Mouse (Mus musculus) hindbrain, embryonic 14.5 days (tissue): ENCODE measurements at regions not wholly inside any gene's neighbourhood (a gene's known extent, or its start where the extent isn't known, plus 50 kb on each side); places are given as distances from the start of the nearest gene placed in this dataset.

Experiments used
- ATAC-seq: fragments of 200-750 bp; cut with Nextera tagmentation; 2 replicates; pipeline ENCODE4 v1.8.0; 2017; ENCODE audit warnings: moderate number of reproducible peaks, mild to moderate bottlenecking, moderate TSS enrichment, moderate library complexity; ENCODE audit not compliant: low FRiP score
- DNase-seq: peaks from one replicate; pipeline ENCODE4 v3.0.0-alpha.2; 2015; ENCODE audit warnings: low spot score
- H3K27ac ChIP-seq: fragments of 300-500 bp; sonication (generic); 2 replicates; pipeline ENCODE4 v1.5.1; 2014; ENCODE audit warnings: mild to moderate bottlenecking, moderate library complexity
- H3K27me3 ChIP-seq: fragments of 300-500 bp; sonication (generic); 2 replicates; pipeline ENCODE4 v1.6.1; 2014; ENCODE audit warnings: mild to moderate bottlenecking, low read length, mixed read lengths; ENCODE audit not compliant: control insufficient read depth, insufficient read depth
- H3K36me3 ChIP-seq: fragments of 300-500 bp; sonication (generic); replicated peaks from 2 replicates; pipeline ENCODE4 v1.6.1; 2014; ENCODE audit not compliant: control insufficient read depth, insufficient read depth
- H3K4me1 ChIP-seq: fragments of 300-500 bp; sonication (generic); replicated peaks from 2 replicates; pipeline ENCODE4 v1.6.1; 2014; ENCODE audit warnings: antibody characterized with exemption, low read length, mixed read lengths; ENCODE audit not compliant: control insufficient read depth, insufficient read depth
- H3K4me2 ChIP-seq: fragments of 300-500 bp; sonication (generic); replicated peaks from 2 replicates; pipeline ENCODE4 v1.6.1; 2014; ENCODE audit warnings: mild to moderate bottlenecking, moderate library complexity
- H3K4me3 ChIP-seq: fragments of 300-500 bp; sonication (generic); replicated peaks from 2 replicates; pipeline ENCODE4 v1.5.1; 2014; ENCODE audit warnings: mild to moderate bottlenecking, low read length
- H3K9ac ChIP-seq: fragments of 300-500 bp; sonication (generic); 2 replicates; pipeline ENCODE4 v1.6.1; 2014
- H3K9me3 ChIP-seq: fragments of 300-500 bp; sonication (generic); 2 replicates; pipeline ENCODE4 v1.6.1; 2016; ENCODE audit warnings: low read length; ENCODE audit not compliant: control insufficient read depth
- WGBS: fragments of 180-500 bp; shearing (Covaris S2); extraction: QIAGEN DNeasy Blood & Tissue Kit; methylation state at CpG from one replicate; pipeline ENCODE4 v1.1.7; 2014; 5-methylcytosine and 5-hydroxymethylcytosine counted together

DNA sequence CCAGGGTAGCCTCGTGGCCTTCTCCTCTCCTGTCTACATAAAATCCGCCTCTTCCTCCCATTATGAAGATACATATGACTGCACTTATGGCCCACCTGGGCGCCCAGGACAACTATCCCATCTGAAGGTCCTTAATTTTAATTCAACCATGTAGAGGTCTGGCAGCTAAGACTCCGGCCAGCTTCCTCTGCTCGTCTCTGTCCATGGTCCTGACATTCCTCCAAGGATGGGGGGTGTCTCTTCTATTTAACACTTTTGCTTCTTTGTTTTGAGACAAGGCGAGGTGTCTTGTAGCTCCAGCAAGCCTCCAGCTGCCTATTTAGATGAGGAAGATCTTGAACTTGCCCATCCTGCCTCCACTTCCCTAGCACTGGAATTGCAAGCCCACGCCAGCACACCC lies 83.0 kb upstream of the Unc5b start:
- peaks cover 17% of the 10 kb centered on the region; the same call in 1 of the 2 replicates for H3K27me3 ChIP-seq
- no peaks in the 10 kb centered on the region for H3K36me3 ChIP-seq
- no peak overlapping the region for H3K4me3 ChIP-seq
- ATAC-seq = no peak
- H3K4me1 ChIP-seq = peaks cover 13% of the 10 kb centered on the region
- 42% methylated on average over 7 of the region's 7 CpGs for WGBS
- H3K4me2 ChIP-seq = no peak overlapping the region
- H3K9me3 ChIP-seq = 0 out of 2 replicates have a peak, but pooled peaks cover under 1% of the 10 kb centered on the region
- H3K27ac ChIP-seq = no peak overlapping the region
- no peak overlapping the region for H3K9ac ChIP-seq
- no peak for DNase-seq

DNA sequence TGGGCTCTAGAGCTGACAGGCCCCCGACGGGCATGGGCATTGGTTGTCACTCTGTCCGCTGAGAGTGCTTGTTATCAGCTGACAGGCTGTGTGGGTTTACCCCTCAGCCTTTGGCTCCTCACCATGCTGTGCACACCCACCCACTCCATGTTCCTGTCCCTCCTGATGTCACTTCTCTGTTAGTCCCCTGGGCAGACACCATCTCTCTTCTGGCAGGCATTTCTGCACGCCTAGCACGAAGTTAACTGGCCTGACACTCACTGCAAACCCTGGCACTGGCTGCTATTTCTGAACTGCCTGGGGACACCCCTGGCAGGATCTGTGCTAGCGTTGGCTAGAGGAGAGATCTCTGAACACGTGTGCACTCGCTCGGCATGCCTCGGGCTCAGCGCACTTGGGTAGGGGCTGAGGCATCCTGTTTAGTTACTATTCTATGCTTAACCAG lies 82.1 kb upstream of the Unc5b start:
- Histone ChIP-seq H3K4me3 (no peak overlapping the region), H3K9me3 (0 out of 2 replicates have a peak, but pooled peaks cover 5% of the 10 kb centered on the region), H3K27ac (no peak overlapping the region), H3K9ac (no peak overlapping the region), H3K36me3 (no peaks in the 10 kb centered on the region), H3K4me1 (peaks cover 13% of the 10 kb centered on the region), H3K27me3 (peaks cover 14% of the 10 kb centered on the region; the same call in 1 of the 2 replicates), H3K4me2 (no peak overlapping the region)
- WGBS = 68% methylated on average over 11 of the region's 11 CpGs
- no peak for DNase-seq
- 0 out of 2 replicates have a peak, but pooled peaks have one; percentile 34 for ATAC-seq

DNA sequence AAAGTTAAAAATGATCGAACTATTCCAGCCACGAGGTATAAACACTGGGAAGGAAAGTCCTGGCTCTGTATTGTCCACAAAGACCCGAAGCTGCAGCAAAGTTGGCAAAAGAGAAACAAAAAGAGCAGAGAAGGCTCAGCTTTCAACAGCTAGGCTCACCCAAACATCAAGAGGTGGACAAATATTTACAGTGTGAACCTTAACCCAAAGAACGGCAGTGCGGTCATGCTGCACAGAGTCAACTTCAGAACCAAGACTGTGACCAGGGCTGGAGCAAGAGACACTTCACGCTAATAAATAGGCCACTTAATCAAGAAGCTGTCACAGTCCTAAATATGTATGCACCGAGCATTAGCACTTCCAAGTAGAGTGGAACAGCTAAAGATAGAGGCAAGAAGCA lies 73.0 kb upstream of the Unc5b start:
- H3K4me3 ChIP-seq = no peak overlapping the region
- no peak overlapping the region for H3K4me2 ChIP-seq
- DNase-seq (no peak), ATAC-seq (no peak)
- H3K9ac ChIP-seq = no peak overlapping the region
- H3K36me3 ChIP-seq = no peaks in the 10 kb centered on the region
- WGBS = 78% methylated on average over 7 of the region's 7 CpGs
- H3K27me3 ChIP-seq = no peaks in the 10 kb centered on the region
- H3K27ac ChIP-seq = no peak overlapping the region
- H3K4me1 ChIP-seq = no peaks in the 10 kb centered on the region
- 0 out of 2 replicates have a peak, but pooled peaks cover 9% of the 10 kb centered on the region for H3K9me3 ChIP-seq

DNA sequence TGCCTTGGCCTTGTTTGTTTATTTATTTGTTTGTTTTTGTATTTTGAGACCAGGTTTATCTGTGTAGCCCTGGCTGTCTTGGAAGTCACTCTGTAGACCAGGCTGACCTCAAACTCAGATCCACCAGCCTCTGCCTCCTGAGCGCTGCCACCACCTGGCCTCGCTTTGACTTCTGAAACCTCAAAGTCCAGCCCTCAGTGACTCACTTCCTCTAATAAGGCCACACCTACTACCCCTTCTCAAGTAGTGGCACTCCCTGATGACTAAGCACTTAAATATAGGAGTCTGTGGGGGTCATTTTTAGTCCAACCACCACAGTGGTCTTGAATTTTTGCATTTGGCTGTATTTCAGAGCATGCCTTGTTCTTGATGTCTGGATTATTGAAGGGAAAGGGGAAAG lies 69.6 kb upstream of the Unc5b start:
- WGBS = 85% methylated on average over 2 of the region's 2 CpGs
- Histone ChIP-seq H3K4me1 (no peaks in the 10 kb centered on the region), H3K4me2 (no peak overlapping the region), H3K9me3 (no peaks in the 10 kb centered on the region), H3K27ac (no peak overlapping the region), H3K27me3 (no peaks in the 10 kb centered on the region), H3K4me3 (no peak overlapping the region), H3K36me3 (no peaks in the 10 kb centered on the region), H3K9ac (no peak overlapping the region)
- DNase-seq = no peak
- ATAC-seq = no peak

DNA sequence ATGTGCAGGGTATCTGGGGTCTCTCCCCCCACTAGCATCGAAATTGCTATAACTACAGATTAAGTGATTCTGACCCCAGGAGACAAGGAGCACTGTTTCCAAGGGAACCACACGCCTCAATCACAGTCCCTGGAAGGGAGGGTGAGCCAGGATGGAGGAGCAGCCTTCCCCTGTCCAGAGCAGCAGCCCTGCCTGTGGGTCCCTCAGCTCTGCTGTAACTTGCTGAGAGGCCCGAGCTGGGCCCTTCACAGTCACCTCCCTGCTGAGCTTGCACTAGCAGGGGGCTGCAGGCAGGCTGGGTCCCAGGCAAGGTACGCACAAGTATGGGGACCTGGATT lies 62.4 kb upstream of the Unc5b start:
- Histone ChIP-seq H3K4me3 (no peak overlapping the region), H3K9ac (no peak overlapping the region), H3K9me3 (no peaks in the 10 kb centered on the region), H3K4me2 (peak overlapping the region; percentile 26), H3K36me3 (no peaks in the 10 kb centered on the region), H3K27me3 (no peaks in the 10 kb centered on the region), H3K27ac (no peak overlapping the region; the same call in 1 of the 2 replicates), H3K4me1 (peaks cover 19% of the 10 kb centered on the region)
- DNase-seq = peak; percentile 54
- peak; percentile 77 for ATAC-seq
- WGBS = 24% methylated on average over 4 of the region's 4 CpGs

DNA sequence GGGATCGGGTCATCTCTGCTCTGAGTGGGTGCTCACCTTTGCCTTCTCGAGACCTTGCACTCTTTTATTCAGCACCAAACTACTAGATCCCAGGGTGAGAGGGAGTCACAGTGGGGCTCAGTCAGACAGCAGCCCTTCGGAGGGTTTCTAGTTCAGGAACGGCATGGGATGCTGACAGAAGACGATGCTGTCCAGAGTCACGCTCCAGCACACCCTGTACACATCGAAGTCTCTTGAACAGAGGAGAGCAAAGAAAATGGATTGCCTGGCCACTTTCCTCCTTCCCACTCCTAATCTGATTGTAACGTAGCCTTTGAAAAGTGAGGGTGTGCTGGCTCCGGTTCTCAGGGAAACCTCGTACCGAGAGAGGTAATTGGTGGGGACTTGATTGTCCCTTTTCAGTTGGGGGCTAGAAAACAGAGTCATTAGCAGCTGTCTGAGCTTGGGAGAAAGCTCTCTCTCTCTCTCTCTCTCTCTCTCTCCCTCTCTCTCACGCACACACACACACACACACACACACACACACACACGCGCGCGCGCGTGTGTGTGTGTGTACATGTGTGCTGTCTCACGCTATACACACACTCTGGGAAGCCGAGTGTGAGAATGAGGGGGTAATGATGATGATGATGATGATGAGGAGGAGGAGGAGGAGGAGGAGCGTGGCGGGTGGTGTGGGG lies 61.9 kb upstream of the Unc5b start:
- H3K9ac ChIP-seq = no peak overlapping the region
- no peak for DNase-seq
- peaks cover 19% of the 10 kb centered on the region for H3K4me1 ChIP-seq
- no peak overlapping the region; the same call in 1 of the 2 replicates for H3K27ac ChIP-seq
- H3K27me3 ChIP-seq = no peaks in the 10 kb centered on the region
- ATAC-seq = peak; percentile 48
- peak overlapping the region; percentile 26 for H3K4me2 ChIP-seq
- H3K9me3 ChIP-seq = no peaks in the 10 kb centered on the region
- H3K4me3 ChIP-seq = no peak overlapping the region
- H3K36me3 ChIP-seq = no peaks in the 10 kb centered on the region
- 46% methylated on average over 22 of the region's 22 CpGs for WGBS

DNA sequence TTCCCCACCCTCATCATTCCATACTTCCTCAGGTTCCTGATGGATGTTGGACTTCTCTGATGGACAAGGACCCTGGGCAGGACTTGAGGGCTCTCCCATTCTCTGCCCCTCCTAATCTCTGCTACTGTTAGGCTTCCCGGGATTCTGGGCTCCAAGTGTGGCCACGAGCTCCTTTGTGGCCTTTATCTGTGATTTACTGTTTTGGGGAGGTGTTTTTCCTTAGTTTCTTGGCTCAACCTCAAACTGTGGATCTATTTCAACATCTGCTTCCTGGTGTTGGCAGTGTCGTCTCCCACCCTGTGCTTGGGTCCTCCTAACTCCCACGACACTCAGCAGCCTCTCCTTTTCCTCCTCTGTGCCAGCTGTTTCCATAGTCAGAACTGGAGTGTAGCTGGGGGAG lies 61.3 kb upstream of the Unc5b start:
- Histone ChIP-seq H3K4me1 (peaks cover 19% of the 10 kb centered on the region), H3K36me3 (no peaks in the 10 kb centered on the region), H3K27me3 (no peaks in the 10 kb centered on the region), H3K27ac (no peak overlapping the region), H3K9me3 (no peaks in the 10 kb centered on the region), H3K4me2 (no peak overlapping the region), H3K4me3 (no peak overlapping the region), H3K9ac (no peak overlapping the region)
- no peak for ATAC-seq
- 67% methylated on average over 4 of the region's 4 CpGs for WGBS
- no peak for DNase-seq

DNA sequence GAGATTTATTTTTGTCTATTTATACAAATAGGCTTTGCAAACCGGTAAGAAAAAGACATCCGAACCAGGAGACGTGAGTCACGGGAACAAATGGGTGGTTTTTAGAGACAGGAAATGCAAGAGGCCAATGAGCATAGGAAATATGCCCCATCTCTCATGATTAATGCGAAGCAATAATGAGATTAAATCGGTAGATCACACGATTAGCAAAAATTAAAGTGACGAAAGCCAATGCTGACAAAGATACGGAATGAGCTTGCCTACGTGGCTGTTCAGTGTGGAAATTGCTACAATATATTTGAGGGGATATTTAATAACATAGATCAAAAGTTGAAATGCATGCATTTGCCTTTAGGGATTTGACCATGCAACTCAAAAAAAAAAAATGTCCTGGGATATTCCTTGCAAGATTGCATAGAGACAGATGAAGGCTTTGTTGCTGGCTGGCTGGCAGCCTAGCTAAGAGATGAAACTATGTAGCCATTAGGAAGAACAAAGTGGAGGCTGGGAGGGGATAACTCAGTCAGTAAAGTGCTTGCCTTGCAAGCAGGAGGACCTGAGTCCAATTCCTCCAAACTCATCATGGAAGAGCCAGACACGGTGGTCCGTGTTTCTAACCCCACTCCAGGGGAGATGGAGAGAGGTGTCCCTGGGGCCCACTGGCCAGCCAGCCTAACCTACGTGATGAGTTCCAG lies 60.2 kb upstream of the Unc5b start:
- no peak overlapping the region for H3K4me3 ChIP-seq
- H3K36me3 ChIP-seq = no peaks in the 10 kb centered on the region
- DNase-seq (no peak), ATAC-seq (no peak)
- H3K27ac ChIP-seq = no peak overlapping the region
- 76% methylated on average over 13 of the region's 13 CpGs for WGBS
- H3K9me3 ChIP-seq = no peaks in the 10 kb centered on the region
- H3K27me3 ChIP-seq = no peaks in the 10 kb centered on the region
- H3K9ac ChIP-seq = no peak overlapping the region
- H3K4me1 ChIP-seq = peaks cover 19% of the 10 kb centered on the region
- H3K4me2 ChIP-seq = no peak overlapping the region

DNA sequence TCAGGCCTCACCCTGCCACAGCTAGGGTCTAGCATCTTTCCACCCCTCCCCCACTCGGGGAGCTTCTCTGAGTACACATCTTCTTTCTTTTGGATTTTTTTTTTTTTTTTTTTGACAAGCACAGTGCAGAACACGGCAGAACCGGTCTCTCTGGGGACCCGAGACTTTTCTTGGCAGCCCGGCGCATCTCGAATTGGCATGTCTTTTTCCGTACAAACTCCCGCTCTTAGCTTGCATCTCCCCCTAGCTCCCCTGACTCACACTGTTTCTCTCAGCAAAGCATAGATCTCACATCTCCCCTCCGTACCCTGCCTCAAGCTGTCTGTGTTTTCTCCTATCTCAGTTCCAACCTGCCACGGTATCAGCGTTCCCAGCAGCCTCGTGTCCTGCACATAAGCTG lies 58.4 kb upstream of the Unc5b start:
- ATAC-seq (no peak), DNase-seq (no peak)
- no peak overlapping the region for H3K9ac ChIP-seq
- no peaks in the 10 kb centered on the region for H3K9me3 ChIP-seq
- no peak overlapping the region for H3K27ac ChIP-seq
- no peaks in the 10 kb centered on the region for H3K36me3 ChIP-seq
- H3K27me3 ChIP-seq = no peaks in the 10 kb centered on the region
- H3K4me2 ChIP-seq = no peak overlapping the region
- peaks cover 25% of the 10 kb centered on the region for H3K4me1 ChIP-seq
- 75% methylated on average over 13 of the region's 13 CpGs for WGBS
- no peak overlapping the region for H3K4me3 ChIP-seq
